In genomic region chr13:93304251-93305001, GRCm38 (mm10) we compare ENCODE assay signal across 8 mouse cellular contexts. TPM values are rescaled to one million over a fixed set of nuclear protein-coding genes. Genes with fewer than 3 reads are reported as not detected.
DNase-seq lines count a peak whose midpoint lies in the region; ATAC-seq and TF ChIP-seq lines count a peak whose summit lies in the region.

No protein-coding gene starts in this region.

- H3K4me2 ChIP-seq in stomach, postnatal 0 days (replicated peaks; ENCODE audit: low read depth): peak overlapping the region; percentile 86

- no peak for TF ChIP-seq EP300 in stomach, postnatal 0 days (optimal IDR thresholded peaks at IDR 0.05)

- peak overlapping the region; percentile 60 for H3K27ac ChIP-seq in embryonic fibroblast, embryonic 13.5 days (ENCODE audit: insufficient read depth, low read length)
- H3K27ac ChIP-seq in stomach, postnatal 0 days (replicated peaks): peak overlapping the region; percentile 95

- peak overlapping the region; percentile 87 for H3K4me3 ChIP-seq in embryonic fibroblast, embryonic 13.5 days (ENCODE audit: insufficient read depth, low read length)
- peak overlapping the region; percentile 90 for H3K4me3 ChIP-seq in stomach, postnatal 0 days (ENCODE audit: low read depth, low read length)

- ATAC-seq in megakaryocyte-erythroid progenitor cell, adult 5-6 weeks (replicated peaks; ENCODE audit: low FRiP score, low TSS enrichment, poor library complexity, severe bottlenecking): peak; percentile 20
- peak; percentile 52 for ATAC-seq in stomach, postnatal 0 days (ENCODE audit: low FRiP score, low TSS enrichment)

- TF ChIP-seq CTCF in embryonic fibroblast, embryonic 13.5 days (IDR thresholded peaks at IDR 0.05; ENCODE audit: borderline replicate concordance, insufficient read depth, low read length): no peak
- TF ChIP-seq CTCF in stomach, postnatal 0 days (IDR thresholded peaks at IDR 0.05; ENCODE audit: low read depth): no peak

- peak; percentile 36 for DNase-seq in kidney, adult 11 months
- no peak for DNase-seq in kidney, postnatal 10 days
- peak; percentile 65 for DNase-seq in R1 (ENCODE audit: low read depth, low spot score)
- DNase-seq in heart, postnatal 4 days: peak; percentile 39
- peak; percentile 58 for DNase-seq in layer of hippocampus, adult 9-11 months
- DNase-seq in stomach, postnatal 0 days (ENCODE audit: low spot score): no peak

- no peak for TF ChIP-seq POLR2A in embryonic fibroblast, embryonic 13.5 days (IDR thresholded peaks at IDR 0.05; ENCODE audit: low read depth, low read length)

- peaks cover 5% of the 10 kb centered on the region for H3K4me1 ChIP-seq in embryonic fibroblast, embryonic 13.5 days (ENCODE audit: control insufficient read depth, insufficient read depth, low read length)
- no peaks in the 10 kb centered on the region for H3K4me1 ChIP-seq in stomach, postnatal 0 days (replicated peaks; ENCODE audit: control insufficient read depth, insufficient read depth)

- H3K27me3 ChIP-seq in stomach, postnatal 0 days (ENCODE audit: control insufficient read depth, insufficient read depth, low read length): no peaks in the 10 kb centered on the region

- H3K36me3 ChIP-seq in stomach, postnatal 0 days (ENCODE audit: control insufficient read depth, insufficient read depth, low read length): no peaks in the 10 kb centered on the region

- under 1% methylated on average over 43 of the region's 64 CpGs for WGBS in stomach, postnatal 0 days

- H3K9ac ChIP-seq in stomach, postnatal 0 days (ENCODE audit: low read length): peak overlapping the region; percentile 82

- H3K9me3 ChIP-seq in stomach, postnatal 0 days (ENCODE audit: control insufficient read depth, low read length): no peaks in the 10 kb centered on the region

RNA-seq across cellular contexts. Expression of gene Homer1, which starts 5.0 kb away (rescaled TPM):
- polyA plus RNA-seq in embryonic fibroblast, embryonic 13.5 days (2011; ENCODE audit: insufficient read length, low read depth, missing spikeins): 19.4 and 21.5 TPM in 2 replicates
- 10 to 100 TPM; 60.5 to 63.7 TPM for total RNA-seq in heart, postnatal 4 days (2021)
- total RNA-seq in megakaryocyte-erythroid progenitor cell, adult 5-6 weeks (2014; fragmentation: Nextera tagmentation): 11.5 and 11.6 TPM in 2 replicates
- total RNA-seq in megakaryocyte-erythroid progenitor cell, adult 5-6 weeks (2017): 14.1 and 21.1 TPM in 2 replicates
- polyA plus RNA-seq in stomach, postnatal 0 days (2015; fragmentation: Nextera tagmentation; extraction: Ambion mirVana): 2.2 and 2.4 TPM in 2 replicates

Comparison
In these comparisons a context has a peak if more than half of its experiments do, and no peak if none do; other contexts are left out.
1. DNase-seq: peak in kidney, adult 11 months (single experiment), R1 (single experiment), heart, postnatal 4 days (single experiment) and layer of hippocampus, adult 9-11 months (single experiment); none in kidney, postnatal 10 days (single experiment) and stomach, postnatal 0 days (single experiment).